Mouse (Mus musculus) megakaryocyte-erythroid progenitor cell, adult 5 weeks (primary cell): ENCODE results near the gene Tmem151b. TPM values are rescaled to one million over a fixed set of nuclear protein-coding genes. Genes with fewer than 3 reads are reported as not detected.

Experiments used
- polyA plus RNA-seq: library from polyadenylated mRNA; stranded (reverse); fragments of >175 nt; gene quantifications from 2 replicates; pipeline ENCODE4 v1.2.3, GENCODE M21; 2012

Gene Tmem151b
- 0.26 and 0.31 TPM in 2 replicates for polyA plus RNA-seq

GRCm38 (mm10) chr17:45549617-45550181 lies at the start of gene Tmem151b:
TSS of gene Tmem151b (minus strand) at chr17:45549677.

GRCm38 (mm10) chr17:45573087-45573779 lies 23.8 kb upstream of the Tmem151b start, which contains the start of gene Hsp90ab1:
TSS of gene Hsp90ab1 (minus strand) at chr17:45573271.

GRCm38 (mm10) chr17:45563655-45564530 lies 14.4 kb upstream of the Tmem151b start, which contains the start of gene Slc35b2:
TSS of gene Slc35b2 (plus strand) at chr17:45563874.

GRCm38 (mm10) chr17:45555452-45556106 lies 6.1 kb upstream of the Tmem151b start, which contains the start of gene Nfkbie:
TSS of gene Nfkbie (plus strand) at chr17:45555703.

GRCm38 (mm10) chr17:45523263-45523662 lies 26.2 kb downstream of the Tmem151b start, which contains the start of gene Tcte1:
TSS of gene Tcte1 (plus strand) at chr17:45523434.

DNA sequence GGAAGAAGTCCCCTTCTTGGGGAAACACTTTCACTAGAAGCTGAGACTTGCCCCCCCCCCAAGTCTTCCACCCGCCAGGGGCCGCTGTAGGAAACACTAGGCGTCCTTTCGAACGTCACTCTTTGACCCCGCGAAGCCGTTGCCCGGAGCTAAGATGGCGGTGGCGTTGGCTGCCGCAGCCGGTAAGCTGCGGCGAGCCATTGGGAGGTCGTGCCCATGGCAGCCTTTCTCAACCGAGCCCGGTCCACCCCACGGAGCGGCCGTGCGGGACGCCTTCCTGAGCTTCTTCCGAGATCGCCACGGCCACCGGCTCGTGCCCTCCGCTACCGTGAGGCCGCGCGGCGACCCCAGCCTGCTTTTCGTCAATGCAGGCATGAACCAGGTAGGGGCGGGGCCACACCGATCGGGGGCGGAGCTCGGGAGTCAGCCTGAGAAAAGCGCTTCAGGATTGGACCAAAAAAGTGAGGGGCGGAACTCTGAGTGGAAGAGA lies 42.7 kb downstream of the Tmem151b start, which contains the start of gene Aars2:
Gene Aars2, plus strand, starts transcription at position 142 of the 490 bp plus-strand sequence.

Other genes starting within 250 kb of the Tmem151b start
- gene Cdc5l, start 115.9 kb downstream of the Tmem151b start, polyA plus RNA-seq, result 7.4 and 8.3 TPM in 2 replicates
- 0.03 TPM in 1 of 2 replicates, not detected in the other for gene Spats1, start 74.3 kb downstream of the Tmem151b start, polyA plus RNA-seq
- gene Aars2, start 42.8 kb downstream of the Tmem151b start, polyA plus RNA-seq, result 39.1 and 48.9 TPM in 2 replicates
- 0.06 TPM in 1 of 2 replicates, not detected in the other for gene Tcte1, start 26.2 kb downstream of the Tmem151b start, polyA plus RNA-seq
- gene Nfkbie, start 6.0 kb upstream of the Tmem151b start, polyA plus RNA-seq, result 33.6 and 42.7 TPM in 2 replicates
- gene Slc35b2, start 14.2 kb upstream of the Tmem151b start, polyA plus RNA-seq, result 38.8 and 39.1 TPM in 2 replicates
- 757 and 930 TPM in 2 replicates for gene Hsp90ab1, start 23.6 kb upstream of the Tmem151b start, polyA plus RNA-seq
- 165 and 204 TPM in 2 replicates for gene Slc29a1, start 49.9 kb upstream of the Tmem151b start, polyA plus RNA-seq
- gene Mymx, start 52.4 kb upstream of the Tmem151b start, polyA plus RNA-seq, result not detected in 2 replicates
- 0.12 and 0.22 TPM in 2 replicates for gene Capn11, start 109.6 kb upstream of the Tmem151b start, polyA plus RNA-seq
- 183 and 201 TPM in 2 replicates for gene Mrpl14, start 136.6 kb upstream of the Tmem151b start, polyA plus RNA-seq
- 15.8 and 22.0 TPM in 2 replicates for gene Tmem63b, start 137.2 kb upstream of the Tmem151b start, polyA plus RNA-seq
- not detected in 2 replicates for gene 1600014C23Rik, start 184.2 kb upstream of the Tmem151b start, polyA plus RNA-seq